Mouse (Mus musculus): ENCODE results near the gene Ralgps2.

Gene Ralgps2

DNA sequence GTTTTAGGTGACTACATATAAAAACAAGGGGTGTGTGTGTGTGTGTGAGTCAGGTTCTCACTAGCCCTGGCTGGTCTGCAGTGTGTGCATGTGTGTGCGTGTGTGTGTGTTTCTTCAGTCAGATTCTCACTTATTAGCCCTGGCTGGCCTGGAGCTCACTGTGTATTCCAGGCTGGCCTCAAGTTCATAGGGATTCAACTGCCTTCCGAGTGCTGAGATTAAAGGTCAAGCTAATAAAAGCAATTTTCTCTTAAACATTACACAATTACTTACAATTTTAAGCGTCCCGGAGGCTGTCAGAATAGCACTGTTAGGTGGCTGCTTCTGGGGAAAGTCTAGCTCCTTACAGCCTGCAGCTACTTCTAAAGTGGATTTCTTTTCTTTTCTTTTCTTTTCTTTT, 101.2 kb downstream of the Ralgps2 start, which contains the start of gene Angptl1:
TSS of gene Angptl1 (plus strand) at position 386 of the 400 bp plus-strand sequence.
- in situ Hi-C loops (cut with MboI, MseI), result no loop called here

DNA sequence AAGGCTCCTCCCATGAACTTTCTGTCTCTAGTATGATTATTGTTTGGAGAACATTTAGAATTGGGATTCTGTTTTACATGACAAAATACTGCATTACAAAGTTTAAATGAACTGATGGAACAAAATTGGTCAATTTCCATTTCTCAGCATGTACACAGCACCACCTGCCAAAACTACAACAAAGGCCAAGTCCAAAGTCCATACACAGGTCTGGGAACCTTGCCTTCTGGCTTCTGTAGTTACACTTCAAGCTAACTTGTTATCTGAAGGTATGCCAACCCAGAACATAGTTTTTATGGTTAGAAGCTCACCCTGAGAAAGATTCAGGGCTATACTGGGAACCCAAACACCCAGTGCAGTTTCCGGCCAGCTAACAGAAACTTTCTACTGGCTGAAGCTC, 120.2 kb downstream of the Ralgps2 start:
- in situ Hi-C loops (cut with MboI, MseI), result no loop called here

DNA sequence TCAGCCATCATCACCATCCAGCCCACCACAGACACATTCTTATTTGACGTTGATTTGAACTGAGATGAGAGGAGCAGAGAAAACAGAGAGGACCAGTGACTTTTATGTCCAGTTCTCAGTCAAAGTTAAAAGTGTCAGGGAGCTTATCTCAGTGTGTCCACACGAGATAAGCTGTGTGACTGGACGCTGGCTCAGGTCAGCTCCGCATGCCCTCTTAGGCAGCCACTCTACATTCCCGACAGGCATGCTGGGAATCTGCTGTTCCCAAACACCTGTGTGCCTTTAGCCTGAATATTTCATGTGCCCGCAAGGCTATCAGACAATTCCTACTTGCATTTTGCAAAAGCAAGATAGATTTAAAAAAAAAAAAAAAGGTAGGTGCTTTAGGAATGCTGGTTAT, 125.9 kb downstream of the Ralgps2 start:
- in situ Hi-C loops (cut with MboI, MseI), result no loop called here

DNA sequence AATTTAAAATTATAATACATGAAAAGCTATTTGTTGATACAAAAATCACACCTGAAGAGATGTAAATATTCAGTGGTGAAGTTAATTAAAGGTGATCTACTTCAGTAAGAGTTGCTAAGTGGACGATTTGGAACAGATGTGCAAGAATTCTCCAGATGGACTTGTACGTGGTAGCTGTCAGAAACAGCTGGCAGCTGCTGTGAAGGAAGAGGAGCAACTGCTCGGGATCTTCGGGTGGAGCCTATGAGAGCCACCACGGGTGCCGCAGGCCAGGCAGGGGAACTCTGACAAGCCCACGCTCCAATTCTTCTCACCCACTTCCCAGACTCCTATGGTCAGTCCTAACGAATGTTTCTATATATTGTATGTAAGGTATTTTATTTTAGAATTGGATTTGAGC, 126.7 kb downstream of the Ralgps2 start:
- in situ Hi-C loops (cut with MboI, MseI), result no loop called here

- in situ Hi-C loops (cut with MboI, MseI), result no loop called here
Observed at GRCm38 (mm10) chr1:156811928-156812327, 127.5 kb downstream of the Ralgps2 start.

DNA sequence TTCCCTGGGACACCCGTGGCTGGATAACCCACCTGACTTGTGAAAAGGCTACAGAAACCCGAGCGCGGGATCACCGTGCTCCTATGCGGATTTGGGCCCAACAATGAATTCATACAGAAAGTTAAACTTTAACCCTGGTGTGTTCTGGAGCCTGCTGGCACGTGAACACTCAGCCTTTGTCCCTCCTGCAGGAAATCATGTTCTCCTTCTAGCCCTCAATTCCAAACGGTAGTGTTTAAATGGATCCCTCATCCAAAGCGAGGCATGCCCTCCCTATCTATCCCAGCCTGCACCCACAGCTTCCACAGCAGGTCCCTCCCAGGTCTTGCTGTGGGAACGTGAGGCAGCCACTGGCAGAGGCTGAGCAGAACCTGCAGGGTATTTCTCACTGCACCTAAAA, 131.1 kb downstream of the Ralgps2 start:
- in situ Hi-C loops (cut with MboI, MseI), result no loop called here

DNA sequence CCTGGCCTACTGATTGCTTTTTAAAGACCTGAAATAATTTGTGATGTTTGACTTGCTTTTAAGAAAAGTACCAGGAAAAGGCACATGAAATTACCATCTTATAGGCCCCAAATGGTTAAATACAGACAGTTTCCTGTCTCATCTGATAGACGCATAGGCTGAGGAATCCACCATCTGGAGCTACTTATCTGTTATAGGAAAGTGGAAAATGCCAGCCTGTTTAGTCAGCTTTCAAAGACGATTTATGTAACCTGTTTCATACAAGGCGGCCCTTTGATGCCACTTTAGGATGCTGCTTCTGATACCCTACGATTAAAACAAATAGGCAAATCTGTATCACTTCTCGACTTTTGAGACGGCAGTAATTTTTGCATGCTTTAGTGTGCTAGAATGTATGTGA, 138.2 kb downstream of the Ralgps2 start:
- in situ Hi-C loops (cut with MboI, MseI), result no loop called here

GRCm38 (mm10) chr1:156796251-156796650, 143.2 kb downstream of the Ralgps2 start:
- in situ Hi-C loops (cut with MboI, MseI), result no loop called here

DNA sequence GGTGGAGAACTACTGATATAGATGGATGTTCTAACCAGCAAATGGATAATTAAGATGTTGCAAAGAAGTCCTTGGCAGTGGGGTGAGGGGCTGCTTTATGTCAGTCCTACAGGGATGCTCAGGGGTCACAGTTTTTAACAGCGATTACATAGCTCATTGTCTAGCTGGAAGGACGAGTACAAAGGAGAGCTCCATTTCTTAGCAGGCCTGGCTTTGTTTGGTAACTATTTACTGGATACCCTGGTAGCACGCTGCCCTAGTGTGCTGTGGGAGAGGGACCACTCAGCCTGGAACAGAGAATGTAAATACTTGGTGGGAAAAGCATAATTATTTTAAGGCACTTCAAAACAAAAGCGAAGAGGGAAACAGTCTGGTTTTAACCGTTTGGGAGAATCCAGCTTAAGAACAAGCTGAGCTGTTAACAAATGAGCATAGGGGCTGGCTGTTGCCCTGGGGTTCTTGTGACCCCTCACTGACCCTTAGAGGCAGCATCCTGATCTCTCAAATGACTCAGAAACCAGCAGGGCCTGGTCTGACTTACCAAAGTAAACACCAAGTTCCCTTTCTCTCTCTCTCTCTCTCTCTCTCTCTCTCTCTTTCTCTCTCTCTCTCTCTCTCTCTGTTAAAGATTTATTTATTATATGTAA, 149.5 kb downstream of the Ralgps2 start:
- in situ Hi-C loops (cut with MboI, MseI), result loop anchor here (10.0 kb wide), 1 partner anchor 675 kb away; no protein-coding TSS in a partner anchor

DNA sequence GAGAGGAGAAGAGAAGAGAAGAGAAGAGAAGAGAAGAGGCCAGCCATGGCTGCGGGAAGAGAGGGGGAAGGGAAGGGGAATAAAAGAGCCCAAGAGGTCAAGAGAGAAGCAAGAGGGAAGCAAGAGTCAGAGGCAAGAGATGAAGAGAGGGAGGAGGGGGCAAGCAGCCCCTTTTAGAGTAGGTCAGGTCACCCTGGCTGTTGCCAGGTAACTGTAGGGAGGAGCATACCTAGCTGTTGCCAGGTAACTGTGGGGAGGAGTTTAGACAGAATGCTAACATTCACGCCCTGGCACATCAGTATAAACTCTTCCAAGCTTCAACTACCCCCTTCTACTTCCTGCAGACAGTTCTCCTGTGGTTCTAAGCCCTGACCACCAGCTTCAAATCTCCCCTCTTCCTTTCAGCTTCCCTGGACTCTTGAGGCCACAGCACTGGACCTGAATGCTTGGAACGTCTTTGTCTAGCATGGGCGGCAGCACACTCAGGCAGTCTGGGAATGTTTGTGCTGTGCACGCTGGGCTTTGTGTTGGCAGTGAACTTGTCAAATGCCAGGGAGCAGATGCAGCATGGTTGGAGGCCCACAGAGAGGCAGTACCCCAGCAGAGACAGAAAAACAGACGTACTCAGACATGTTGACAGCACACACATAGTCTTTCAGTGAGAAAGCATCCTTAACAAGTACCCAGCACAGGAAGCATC, 152.1 kb downstream of the Ralgps2 start:
- in situ Hi-C loops (cut with MboI, MseI), result loop anchor here (10.0 kb wide), 1 partner anchor 673 kb away; no protein-coding TSS in a partner anchor

DNA sequence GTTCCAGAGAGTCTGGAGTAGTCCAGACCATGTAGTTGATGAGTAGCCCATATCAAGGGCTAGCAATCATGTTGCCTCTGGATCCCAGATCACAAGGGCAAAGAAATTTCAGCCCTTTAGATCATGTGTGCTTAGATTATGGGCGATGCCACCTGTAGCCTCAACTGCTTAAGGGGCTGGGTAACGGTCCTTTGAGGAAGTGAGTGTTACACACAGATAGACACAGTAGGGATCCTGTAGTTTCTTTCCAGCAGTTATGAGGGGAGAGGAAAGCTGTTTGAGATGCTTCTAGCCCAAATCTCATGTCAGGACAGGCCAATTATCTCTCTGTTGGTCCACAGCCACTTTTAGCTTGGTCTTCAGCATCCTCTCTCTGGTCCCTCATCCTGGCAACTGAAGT, 153.4 kb downstream of the Ralgps2 start:
- in situ Hi-C loops (cut with MboI, MseI), result loop anchor here (10.0 kb wide), 1 partner anchor 671 kb away; no protein-coding TSS in a partner anchor

GRCm38 (mm10) chr1:156784974-156785373, 154.5 kb downstream of the Ralgps2 start:
- in situ Hi-C loops (cut with MboI, MseI), result loop anchor here (10.0 kb wide), 1 partner anchor 670 kb away; no protein-coding TSS in a partner anchor

DNA sequence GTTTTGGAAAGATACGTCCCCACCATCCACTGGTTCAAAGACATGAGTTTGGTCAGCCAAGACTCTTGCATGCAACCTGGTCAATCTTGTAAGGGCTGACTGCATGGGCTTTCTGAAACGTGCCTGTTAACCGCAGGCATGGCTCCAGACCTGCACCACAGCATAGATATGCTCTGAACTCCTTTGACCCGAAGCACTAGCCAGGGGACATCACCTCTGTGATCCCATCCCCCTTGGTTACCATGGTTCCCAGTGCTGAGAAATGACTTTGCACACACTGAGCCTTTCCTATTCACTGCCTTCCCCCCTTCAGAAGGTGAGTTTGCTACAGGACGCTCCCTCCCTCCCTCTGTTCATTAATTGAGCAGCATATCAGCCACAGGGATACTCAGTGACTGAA, 155.3 kb downstream of the Ralgps2 start:
- in situ Hi-C loops (cut with MboI, MseI), result loop anchor here (10.0 kb wide), 1 partner anchor 669 kb away; no protein-coding TSS in a partner anchor

DNA sequence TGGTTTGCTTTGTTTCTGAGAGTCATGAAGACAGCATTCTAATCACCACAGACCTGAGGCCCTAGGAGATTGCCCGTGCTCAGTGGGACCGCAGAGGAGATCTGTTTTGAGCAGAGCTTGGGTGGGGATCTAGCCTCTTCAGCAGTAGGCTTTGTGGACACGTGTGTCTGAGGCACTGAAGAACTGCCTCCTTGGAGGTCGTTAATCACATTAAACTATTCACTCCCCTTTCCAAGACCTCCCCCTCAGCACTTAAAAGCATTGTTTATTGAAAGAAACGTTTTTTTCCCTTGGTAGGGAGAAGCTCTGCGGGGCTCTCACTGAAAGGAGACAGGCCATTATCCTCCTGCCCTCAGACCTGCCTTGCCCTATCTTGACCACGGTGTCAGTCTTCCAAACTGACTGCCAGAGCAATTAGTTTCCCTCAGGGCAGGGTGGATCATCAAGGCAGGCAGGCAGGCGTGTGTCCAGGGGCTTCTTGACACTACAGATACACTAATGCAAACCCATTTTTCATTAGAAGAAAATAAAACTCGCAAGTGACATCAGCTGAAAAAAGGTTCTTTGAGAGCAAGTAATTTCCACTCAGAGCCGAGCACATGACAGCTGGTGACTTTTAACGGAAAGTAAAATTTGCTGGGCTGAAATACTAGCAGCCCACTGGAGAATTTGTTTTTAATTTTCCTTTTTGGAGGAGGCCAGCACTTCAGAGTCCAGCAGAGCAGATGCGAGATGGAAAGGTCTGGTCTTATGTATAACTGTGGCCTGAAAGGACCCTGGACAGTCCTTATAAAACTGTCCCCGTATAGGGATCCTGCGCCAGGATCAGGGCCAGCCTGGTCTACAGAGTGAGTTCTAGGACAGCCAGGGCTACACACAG, 157.2 kb downstream of the Ralgps2 start:
- in situ Hi-C loops (cut with MboI, MseI), result loop anchor here (10.0 kb wide), 1 partner anchor 667 kb away; no protein-coding TSS in a partner anchor

GRCm38 (mm10) chr1:156781076-156781741, 158.2 kb downstream of the Ralgps2 start:
- in situ Hi-C loops (cut with MboI, MseI), result loop anchor here (10.0 kb wide), 1 partner anchor 666 kb away; no protein-coding TSS in a partner anchor

GRCm38 (mm10) chr1:156780234-156781005, 159.0 kb downstream of the Ralgps2 start:
- in situ Hi-C loops (cut with MboI, MseI), result loop anchor here (10.0 kb wide), 1 partner anchor 666 kb away; no protein-coding TSS in a partner anchor

DNA sequence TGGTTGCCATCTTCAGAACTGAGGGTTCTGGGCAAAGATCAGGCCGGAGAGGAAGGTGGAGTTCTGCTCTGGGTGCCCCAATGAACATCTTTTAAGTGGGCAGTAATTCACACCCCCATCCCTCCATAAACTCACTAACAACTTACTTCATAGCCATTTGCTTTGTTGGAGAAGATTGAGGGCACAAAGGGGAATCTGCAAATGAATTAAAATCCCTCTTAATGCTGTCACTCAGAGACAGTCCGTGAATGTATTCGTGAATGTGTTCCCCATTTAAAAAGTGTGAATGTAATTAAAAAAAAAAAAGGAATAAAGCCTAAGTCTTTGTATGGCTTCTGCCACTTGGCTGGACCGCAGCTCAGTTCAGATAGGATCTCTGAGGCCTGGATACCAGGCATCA, 159.8 kb downstream of the Ralgps2 start:
- in situ Hi-C loops (cut with MboI, MseI), result no loop called here

DNA sequence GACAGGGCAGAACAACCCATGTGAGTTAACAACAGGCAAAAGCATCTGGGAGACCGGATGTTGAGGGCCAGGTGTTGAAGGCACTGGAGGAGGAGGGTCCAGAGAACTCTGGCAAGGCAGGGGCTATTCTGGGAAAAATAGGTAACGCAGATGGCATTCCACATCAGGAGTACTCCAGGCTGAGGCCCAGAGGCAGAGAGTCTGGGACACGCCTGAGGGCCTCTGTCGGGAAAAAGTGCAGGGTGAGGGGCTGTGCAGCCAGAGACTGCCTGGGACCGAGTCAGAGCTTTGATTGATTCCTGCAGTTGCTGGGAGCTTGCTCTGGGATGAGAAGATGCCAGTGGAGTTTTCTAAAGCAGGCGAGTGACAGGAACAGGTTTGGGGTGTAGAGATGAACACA, 160.4 kb downstream of the Ralgps2 start:
- in situ Hi-C loops (cut with MboI, MseI), result no loop called here

DNA sequence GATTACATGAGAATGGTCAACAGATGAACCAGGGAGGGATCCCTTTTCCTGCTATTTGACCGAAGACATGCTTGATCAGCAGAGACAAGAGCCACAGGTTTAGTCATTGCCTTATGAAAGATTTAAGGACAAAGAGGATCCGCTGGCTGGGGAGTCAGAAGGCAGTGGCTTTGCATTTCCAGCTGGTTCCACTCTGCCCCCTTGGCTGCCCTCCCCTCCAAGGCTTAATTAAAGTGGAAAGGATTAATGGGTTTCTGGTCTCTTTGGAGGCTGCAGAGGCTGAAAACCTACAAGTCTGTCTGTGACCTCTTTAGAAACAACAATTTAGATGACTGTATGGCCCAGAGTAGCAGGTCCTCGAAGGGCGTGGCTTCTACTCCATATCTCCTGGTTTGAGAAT, 161.5 kb downstream of the Ralgps2 start:
- in situ Hi-C loops (cut with MboI, MseI), result no loop called here

DNA sequence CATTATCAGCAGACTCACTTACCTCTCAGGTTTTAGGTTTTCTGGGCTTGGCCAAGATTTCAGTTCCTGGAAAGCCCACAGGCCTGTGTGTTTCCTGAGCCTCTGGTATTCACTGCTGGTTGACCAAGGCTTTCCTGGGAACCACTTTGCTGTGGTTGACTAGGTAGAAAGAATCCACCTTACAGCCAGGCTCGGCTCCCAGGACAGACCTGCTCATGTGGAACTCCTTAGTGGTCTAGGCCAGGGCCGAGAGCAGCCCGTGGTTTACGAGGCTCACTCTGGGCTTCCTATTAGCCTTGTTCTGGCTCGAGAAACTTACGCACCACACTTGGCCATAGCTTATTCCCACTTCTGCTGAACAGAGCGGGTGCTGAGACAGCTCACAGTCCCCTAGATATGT, 163.4 kb downstream of the Ralgps2 start:
- in situ Hi-C loops (cut with MboI, MseI), result no loop called here

Measured in regulatory T cell (primary cell).